Mouse (Mus musculus): ENCODE results near the gene Abcb4. TPM values are rescaled to one million over a fixed set of nuclear protein-coding genes. Genes with fewer than 3 reads are reported as not detected.
"Not testable (repeated sequence)": the region's sequence is repeated elsewhere in the genome, so short reads cannot be mapped to it uniquely, and the experiment has no call there.

Gene Abcb4
- total and polyA plus RNA-seq, 3 experiments, result 7.1 to 19.0 (median 14.2) TPM

DNA sequence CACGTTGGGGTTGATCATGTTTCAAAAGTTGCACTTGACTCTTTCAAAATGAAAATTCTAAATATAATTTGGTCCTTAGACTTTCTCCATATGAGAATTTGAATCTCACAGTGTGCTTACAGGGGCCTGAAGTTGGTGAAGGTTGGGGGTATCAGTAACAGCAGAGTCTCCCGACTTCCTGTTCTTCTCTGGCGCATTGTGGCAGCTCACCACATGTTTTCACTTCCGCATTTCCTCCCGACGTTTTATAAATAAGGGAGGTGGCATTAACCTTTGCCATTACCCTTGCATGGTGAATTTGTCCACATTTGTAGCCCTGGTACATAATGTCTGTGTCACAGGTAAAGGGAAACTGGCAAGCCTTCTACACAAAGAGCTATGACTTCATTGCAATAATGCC lies 23.6 kb downstream of the Abcb4 start:
- no peaks in the 10 kb centered on the region for H3K36me3 ChIP-seq (ENCODE audit: control insufficient read depth, insufficient read depth, low read length)
- H3K4me1 ChIP-seq (ENCODE audit: control insufficient read depth, insufficient read depth, low read length), result no peaks in the 10 kb centered on the region
- TF ChIP-seq POLR2A (IDR thresholded peaks at IDR 0.05; ENCODE audit: insufficient read depth, low read depth, low read length) (no peak), EP300 (IDR thresholded peaks at IDR 0.05; ENCODE audit: insufficient read depth, low read depth, low read length) (no peak), CTCF (IDR thresholded peaks at IDR 0.05) (no peak)
- no peak overlapping the region for H3K9ac ChIP-seq (ENCODE audit: low read depth, low read length)
- no peak overlapping the region for H3K4me3 ChIP-seq
- WGBS, result 46% methylated on average over 6 of the region's 6 CpGs
- H3K79me2 ChIP-seq (replicated peaks; ENCODE audit: control insufficient read depth, insufficient read depth, low read length), result no peaks in the 10 kb centered on the region
- H3K27ac ChIP-seq, result no peak overlapping the region
- 0 out of 2 replicates have a peak, but pooled peaks cover 3% of the 10 kb centered on the region for H3K27me3 ChIP-seq (ENCODE audit: control insufficient read depth, insufficient read depth, low read length)
- peak in 1 of 2 experiments; percentile 8 for DNase-seq
- intact Hi-C loops (cut with DNase I), result no loop called here

- Histone ChIP-seq H3K27ac (no peak overlapping the region), H3K9ac (ENCODE audit: low read depth, low read length) (no peak overlapping the region), H3K4me1 (ENCODE audit: control insufficient read depth, insufficient read depth, low read length) (no peaks in the 10 kb centered on the region), H3K27me3 (ENCODE audit: control insufficient read depth, insufficient read depth, low read length) (no peaks in the 10 kb centered on the region), H3K79me2 (replicated peaks; ENCODE audit: control insufficient read depth, insufficient read depth, low read length) (no peaks in the 10 kb centered on the region), H3K36me3 (ENCODE audit: control insufficient read depth, insufficient read depth, low read length) (no peaks in the 10 kb centered on the region), H3K4me3 (no peak overlapping the region)
- WGBS, result 87% methylated on average over 9 of the region's 9 CpGs
- TF ChIP-seq POLR2A (IDR thresholded peaks at IDR 0.05; ENCODE audit: insufficient read depth, low read depth, low read length) (no peak), CTCF (IDR thresholded peaks at IDR 0.05) (no peak), EP300 (IDR thresholded peaks at IDR 0.05; ENCODE audit: insufficient read depth, low read depth, low read length) (no peak)
- intact Hi-C loops (cut with DNase I), result no loop called here
- DNase-seq, result no peak
These were observed 34.9 kb downstream of the Abcb4 start for GRCm38 (mm10) chr5:8928440-8928839.

GRCm38 (mm10) chr5:8937965-8938364 lies 44.4 kb downstream of the Abcb4 start:
- Histone ChIP-seq H3K27me3 (ENCODE audit: control insufficient read depth, insufficient read depth, low read length) (no peaks in the 10 kb centered on the region), H3K4me3 (no peak overlapping the region), H3K27ac (no peak overlapping the region), H3K9ac (ENCODE audit: low read depth, low read length) (no peak overlapping the region), H3K4me1 (ENCODE audit: control insufficient read depth, insufficient read depth, low read length) (no peaks in the 10 kb centered on the region; the same call in 1 of the 2 replicates), H3K79me2 (replicated peaks; ENCODE audit: control insufficient read depth, insufficient read depth, low read length) (no peaks in the 10 kb centered on the region), H3K36me3 (ENCODE audit: control insufficient read depth, insufficient read depth, low read length) (no peaks in the 10 kb centered on the region)
- 72% methylated on average over 7 of the region's 7 CpGs for WGBS
- DNase-seq, result no peak
- intact Hi-C loops (cut with DNase I), result no loop called here
- TF ChIP-seq CTCF (IDR thresholded peaks at IDR 0.05), result no peak
- no peak for TF ChIP-seq POLR2A (IDR thresholded peaks at IDR 0.05; ENCODE audit: insufficient read depth, low read depth, low read length)
- TF ChIP-seq EP300 (IDR thresholded peaks at IDR 0.05; ENCODE audit: insufficient read depth, low read depth, low read length), result no peak

- H3K27me3 ChIP-seq (ENCODE audit: control insufficient read depth, insufficient read depth, low read length); H3K4me3 ChIP-seq; H3K36me3 ChIP-seq (ENCODE audit: control insufficient read depth, insufficient read depth, low read length); H3K27ac ChIP-seq; H3K4me1 ChIP-seq (ENCODE audit: control insufficient read depth, insufficient read depth, low read length); DNase-seq; H3K79me2 ChIP-seq (replicated peaks; ENCODE audit: control insufficient read depth, insufficient read depth, low read length); H3K9ac ChIP-seq (ENCODE audit: low read depth, low read length): not testable (repeated sequence)
- WGBS, result no CpG with 5 or more reads among the region's 1 CpGs
- TF ChIP-seq CTCF (IDR thresholded peaks at IDR 0.05), result peak; percentile 45
- intact Hi-C loops (cut with DNase I), result loop anchor here (10.0 kb wide), 1 partner anchor 114 kb away; no protein-coding TSS in a partner anchor
These were observed 47.7 kb downstream of the Abcb4 start for GRCm38 (mm10) chr5:8941266-8941665.

DNA sequence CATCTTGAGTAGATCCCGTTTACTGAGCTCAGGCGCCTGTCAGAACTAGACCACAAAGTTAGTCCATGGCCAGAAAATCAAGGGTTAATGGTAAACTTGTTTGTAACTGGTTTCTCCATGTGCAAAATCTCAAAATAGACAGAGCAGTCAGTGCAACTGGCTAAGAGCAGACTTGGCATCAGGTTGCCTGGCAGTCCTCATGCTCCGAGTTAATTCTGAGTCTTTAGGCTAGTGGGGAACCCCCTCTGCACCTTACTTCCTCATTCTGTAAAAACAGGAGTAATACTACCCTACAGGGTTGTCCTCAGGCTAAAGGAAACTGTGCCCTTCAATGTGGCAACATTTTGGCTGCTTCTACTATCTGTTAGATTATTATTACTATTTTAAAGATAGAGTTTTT lies 50.3 kb downstream of the Abcb4 start:
- Histone ChIP-seq H3K27ac (no peak overlapping the region), H3K27me3 (ENCODE audit: control insufficient read depth, insufficient read depth, low read length) (no peaks in the 10 kb centered on the region), H3K4me3 (no peak overlapping the region), H3K4me1 (ENCODE audit: control insufficient read depth, insufficient read depth, low read length) (no peaks in the 10 kb centered on the region; the same call in 1 of the 2 replicates), H3K36me3 (ENCODE audit: control insufficient read depth, insufficient read depth, low read length) (peaks cover 2% of the 10 kb centered on the region; the same call in 1 of the 2 replicates), H3K9ac (ENCODE audit: low read depth, low read length) (no peak overlapping the region), H3K79me2 (replicated peaks; ENCODE audit: control insufficient read depth, insufficient read depth, low read length) (no peaks in the 10 kb centered on the region)
- intact Hi-C loops (cut with DNase I), result loop anchor here (10.0 kb wide), 1 partner anchor 111 kb away; no protein-coding TSS in a partner anchor
- TF ChIP-seq CTCF (IDR thresholded peaks at IDR 0.05) (no peak), POLR2A (IDR thresholded peaks at IDR 0.05; ENCODE audit: insufficient read depth, low read depth, low read length) (no peak), EP300 (IDR thresholded peaks at IDR 0.05; ENCODE audit: insufficient read depth, low read depth, low read length) (no peak)
- 58% methylated on average over 3 of the region's 3 CpGs for WGBS
- peak in 1 of 2 experiments; percentile 31 for DNase-seq

- H3K27me3 ChIP-seq (ENCODE audit: control insufficient read depth, insufficient read depth, low read length), result no peaks in the 10 kb centered on the region
- intact Hi-C loops (cut with DNase I), result loop anchor here (10.0 kb wide), 1 partner anchor 107 kb away; no protein-coding TSS in a partner anchor
- no peak overlapping the region for H3K4me3 ChIP-seq
- TF ChIP-seq POLR2A (IDR thresholded peaks at IDR 0.05; ENCODE audit: insufficient read depth, low read depth, low read length) (no peak), CTCF (IDR thresholded peaks at IDR 0.05) (no peak), EP300 (IDR thresholded peaks at IDR 0.05; ENCODE audit: insufficient read depth, low read depth, low read length) (no peak)
- no peaks in the 10 kb centered on the region for H3K79me2 ChIP-seq (replicated peaks; ENCODE audit: control insufficient read depth, insufficient read depth, low read length)
- WGBS, result 75% methylated on average over 4 of the region's 4 CpGs
- no peaks in the 10 kb centered on the region for H3K4me1 ChIP-seq (ENCODE audit: control insufficient read depth, insufficient read depth, low read length)
- peaks cover 2% of the 10 kb centered on the region; the same call in 1 of the 2 replicates for H3K36me3 ChIP-seq (ENCODE audit: control insufficient read depth, insufficient read depth, low read length)
- no peak for DNase-seq
- H3K27ac ChIP-seq, result no peak overlapping the region
- no peak overlapping the region for H3K9ac ChIP-seq (ENCODE audit: low read depth, low read length)
These were observed 54.0 kb downstream of the Abcb4 start for GRCm38 (mm10) chr5:8947423-8948110.
